Mouse (Mus musculus) left cerebral cortex, adult 11 months (tissue): Measurements from ENCODE around the gene Ripor3.

ENCODE experiments used
- DNase-seq: peaks from one replicate; pipeline ENCODE4 v3.0.0; 2022; ENCODE audit warnings: low spot score

Ripor3 gene

DNA sequence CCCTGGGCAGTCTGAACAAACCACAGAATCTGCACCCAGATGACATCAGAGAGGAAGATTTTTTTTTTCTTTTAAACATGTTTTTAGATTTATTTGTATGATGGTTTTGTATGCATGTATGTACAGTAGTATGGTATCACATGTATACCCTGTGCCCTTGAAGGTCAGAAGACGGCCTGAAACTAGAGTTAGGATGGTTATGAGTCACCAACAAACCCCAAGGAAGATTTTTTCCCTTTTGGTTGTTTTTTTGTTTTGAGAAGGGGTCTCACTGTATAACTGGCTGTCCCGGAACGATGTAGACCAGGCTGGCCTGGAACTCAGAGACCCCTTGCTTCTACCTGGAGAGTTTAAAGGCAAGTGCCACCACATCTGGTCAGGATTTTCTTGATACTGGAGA is 79.4 kb downstream of the Ripor3 start:
- DNase-seq = no peak
